Mouse (Mus musculus): Measurements from ENCODE around the gene Cmip. TPM values are rescaled to one million over a fixed set of nuclear protein-coding genes. Genes with fewer than 3 reads are reported as not detected.
A peak's percentile ranks its signal among the peaks of the same experiment; 100 is the strongest.

The Cmip gene
- polyA plus RNA-seq, 1 experiment from 2014 or later, result 9.3 TPM

GRCm38 (mm10) chr8:117395055-117395454 is 138.2 kb downstream of the Cmip start:
- peak overlapping the region; percentile 38; the same call in 1 of the 2 replicates for H3K27ac ChIP-seq (replicated peaks)
- 88% methylated on average over 7 of the region's 7 CpGs for WGBS
- H3K36me3 ChIP-seq, result peaks cover 24% of the 10 kb centered on the region
- no peak for DNase-seq (ENCODE audit: low spot score)
- no peaks in the 10 kb centered on the region; the same call in 1 of the 2 replicates for H3K9me3 ChIP-seq (replicated peaks)
- peaks cover 20% of the 10 kb centered on the region for H3K4me1 ChIP-seq
- H3K27me3 ChIP-seq (ENCODE audit: low read depth, poor library complexity, severe bottlenecking), result no peaks in the 10 kb centered on the region
- H3K4me3 ChIP-seq, result no peak overlapping the region

GRCm38 (mm10) chr8:117396884-117397283 is 140.0 kb downstream of the Cmip start:
- 93% methylated on average over 4 of the region's 4 CpGs for whole genome bisulfite sequencing
- Histone ChIP-seq H3K36me3 (peaks cover 24% of the 10 kb centered on the region), H3K27ac (replicated peaks) (no peak overlapping the region), H3K4me3 (no peak overlapping the region), H3K4me1 (peaks cover 12% of the 10 kb centered on the region), H3K9me3 (replicated peaks) (no peaks in the 10 kb centered on the region; the same call in 1 of the 2 replicates), H3K27me3 (ENCODE audit: low read depth, poor library complexity, severe bottlenecking) (no peaks in the 10 kb centered on the region)
- DNase-seq (ENCODE audit: low spot score), result no peak

GRCm38 (mm10) chr8:117397751-117398150 is 140.9 kb downstream of the Cmip start:
- H3K9me3 ChIP-seq (replicated peaks), result no peaks in the 10 kb centered on the region; the same call in 1 of the 2 replicates
- peaks cover 24% of the 10 kb centered on the region for H3K36me3 ChIP-seq
- H3K27me3 ChIP-seq (ENCODE audit: low read depth, poor library complexity, severe bottlenecking), result no peaks in the 10 kb centered on the region
- 95% methylated on average over 15 of the region's 15 CpGs for WGBS
- H3K27ac ChIP-seq (replicated peaks), result no peak overlapping the region
- H3K4me3 ChIP-seq, result no peak overlapping the region
- DNase-seq (ENCODE audit: low spot score), result no peak
- H3K4me1 ChIP-seq, result peaks cover 20% of the 10 kb centered on the region

GRCm38 (mm10) chr8:117399229-117399628 is 142.4 kb downstream of the Cmip start:
- no peak for DNase-seq (ENCODE audit: low spot score)
- H3K4me3 ChIP-seq, result no peak overlapping the region
- peaks cover 24% of the 10 kb centered on the region for H3K36me3 ChIP-seq
- H3K9me3 ChIP-seq (replicated peaks), result no peaks in the 10 kb centered on the region; the same call in 1 of the 2 replicates
- 88% methylated on average over 8 of the region's 8 CpGs for WGBS
- no peaks in the 10 kb centered on the region for H3K27me3 ChIP-seq (ENCODE audit: low read depth, poor library complexity, severe bottlenecking)
- H3K27ac ChIP-seq (replicated peaks), result no peak overlapping the region
- peaks cover 35% of the 10 kb centered on the region for H3K4me1 ChIP-seq

GRCm38 (mm10) chr8:117400820-117401219 is 144.0 kb downstream of the Cmip start:
- no peak overlapping the region for H3K27ac ChIP-seq (replicated peaks)
- no peaks in the 10 kb centered on the region for H3K27me3 ChIP-seq (ENCODE audit: low read depth, poor library complexity, severe bottlenecking)
- peaks cover 16% of the 10 kb centered on the region for H3K36me3 ChIP-seq
- H3K4me3 ChIP-seq, result no peak overlapping the region
- H3K4me1 ChIP-seq, result peaks cover 31% of the 10 kb centered on the region
- H3K9me3 ChIP-seq (replicated peaks), result no peaks in the 10 kb centered on the region; the same call in 1 of the 2 replicates
- WGBS, result 92% methylated on average over 6 of the region's 6 CpGs
- no peak for DNase-seq (ENCODE audit: low spot score)

- H3K4me1 ChIP-seq, result peaks cover 31% of the 10 kb centered on the region
- no peak for DNase-seq (ENCODE audit: low spot score)
- peaks cover 6% of the 10 kb centered on the region for H3K36me3 ChIP-seq
- H3K4me3 ChIP-seq, result no peak overlapping the region
- 0 out of 2 replicates have a peak overlapping the region, but pooled peaks have one; percentile 25 for H3K27ac ChIP-seq (replicated peaks)
- 74% methylated on average over 14 of the region's 14 CpGs for WGBS
- H3K27me3 ChIP-seq (ENCODE audit: low read depth, poor library complexity, severe bottlenecking), result no peaks in the 10 kb centered on the region
- H3K9me3 ChIP-seq (replicated peaks), result no peaks in the 10 kb centered on the region
These were observed 145.0 kb downstream of the Cmip start for GRCm38 (mm10) chr8:117401880-117402279.

- DNase-seq (ENCODE audit: low spot score), result no peak
- WGBS, result 77% methylated on average over 9 of the region's 9 CpGs
- Histone ChIP-seq H3K27me3 (ENCODE audit: low read depth, poor library complexity, severe bottlenecking) (no peaks in the 10 kb centered on the region), H3K9me3 (replicated peaks) (no peaks in the 10 kb centered on the region), H3K4me1 (peaks cover 31% of the 10 kb centered on the region), H3K27ac (replicated peaks) (peak overlapping the region; percentile 42; the same call in 1 of the 2 replicates), H3K4me3 (no peak overlapping the region), H3K36me3 (no peaks in the 10 kb centered on the region)
These were observed 146.2 kb downstream of the Cmip start for GRCm38 (mm10) chr8:117402911-117403704.

GRCm38 (mm10) chr8:117403705-117404476 is 147.0 kb downstream of the Cmip start:
- Histone ChIP-seq H3K4me1 (peaks cover 31% of the 10 kb centered on the region), H3K27ac (replicated peaks) (0 out of 2 replicates have a peak overlapping the region, but pooled peaks have one; percentile 42), H3K36me3 (no peaks in the 10 kb centered on the region), H3K27me3 (ENCODE audit: low read depth, poor library complexity, severe bottlenecking) (no peaks in the 10 kb centered on the region), H3K4me3 (no peak overlapping the region), H3K9me3 (replicated peaks) (no peaks in the 10 kb centered on the region)
- DNase-seq (ENCODE audit: low spot score), result no peak
- WGBS, result 76% methylated on average over 14 of the region's 14 CpGs

GRCm38 (mm10) chr8:117406081-117406480 is 149.2 kb downstream of the Cmip start:
- Histone ChIP-seq H3K36me3 (0 out of 2 replicates have a peak, but pooled peaks cover under 1% of the 10 kb centered on the region), H3K9me3 (replicated peaks) (no peaks in the 10 kb centered on the region), H3K27me3 (ENCODE audit: low read depth, poor library complexity, severe bottlenecking) (no peaks in the 10 kb centered on the region), H3K4me1 (peaks cover 41% of the 10 kb centered on the region), H3K4me3 (no peak overlapping the region), H3K27ac (replicated peaks) (no peak overlapping the region)
- WGBS, result 82% methylated on average over 3 of the region's 3 CpGs
- no peak for DNase-seq (ENCODE audit: low spot score)

GRCm38 (mm10) chr8:117408634-117409033 is 151.8 kb downstream of the Cmip start:
- Histone ChIP-seq H3K27me3 (ENCODE audit: low read depth, poor library complexity, severe bottlenecking) (no peaks in the 10 kb centered on the region), H3K9me3 (replicated peaks) (no peaks in the 10 kb centered on the region), H3K4me3 (no peak overlapping the region), H3K27ac (replicated peaks) (no peak overlapping the region), H3K36me3 (peaks cover 8% of the 10 kb centered on the region; the same call in 1 of the 2 replicates), H3K4me1 (peaks cover 20% of the 10 kb centered on the region)
- no peak for DNase-seq (ENCODE audit: low spot score)
- 88% methylated on average over 7 of the region's 7 CpGs for WGBS

- WGBS, result 87% methylated on average over 7 of the region's 7 CpGs
- Histone ChIP-seq H3K27ac (replicated peaks) (no peak overlapping the region), H3K36me3 (peaks cover 11% of the 10 kb centered on the region; the same call in 1 of the 2 replicates), H3K27me3 (ENCODE audit: low read depth, poor library complexity, severe bottlenecking) (no peaks in the 10 kb centered on the region), H3K9me3 (replicated peaks) (no peaks in the 10 kb centered on the region), H3K4me3 (no peak overlapping the region), H3K4me1 (peaks cover 15% of the 10 kb centered on the region)
- no peak for DNase-seq (ENCODE audit: low spot score)
These were observed 152.2 kb downstream of the Cmip start for GRCm38 (mm10) chr8:117409056-117409455.

- H3K9me3 ChIP-seq (replicated peaks), result no peaks in the 10 kb centered on the region
- no peak overlapping the region for H3K27ac ChIP-seq (replicated peaks)
- 80% methylated on average over 10 of the region's 10 CpGs for WGBS
- H3K27me3 ChIP-seq (ENCODE audit: low read depth, poor library complexity, severe bottlenecking), result no peaks in the 10 kb centered on the region
- DNase-seq (ENCODE audit: low spot score), result no peak
- peaks cover 13% of the 10 kb centered on the region; the same call in 1 of the 2 replicates for H3K36me3 ChIP-seq
- no peak overlapping the region for H3K4me3 ChIP-seq
- H3K4me1 ChIP-seq, result peaks cover 12% of the 10 kb centered on the region
These were observed 153.5 kb downstream of the Cmip start for GRCm38 (mm10) chr8:117410391-117410790.
